Mouse (Mus musculus): ENCODE measurements around the gene Mettl25. TPM values are rescaled to one million over a fixed set of nuclear protein-coding genes. Genes with fewer than 3 reads are reported as not detected.

The Mettl25 gene
- polyA plus RNA-seq, 1 experiment: 6.0 TPM

- no peak overlapping the region for H3K27ac ChIP-seq (ENCODE audit: insufficient read depth, low read depth, low read length)
- no peak for TF ChIP-seq POLR2A (IDR thresholded peaks at IDR 0.05; ENCODE audit: low read depth, low read length)
- no peak for TF ChIP-seq CTCF (IDR thresholded peaks at IDR 0.05; ENCODE audit: extremely low read depth, insufficient read length, insufficient replicate concordance, low read depth, low read length)
- no peaks in the 10 kb centered on the region for H3K36me3 ChIP-seq (ENCODE audit: control insufficient read depth, insufficient read depth, low read length)
- H3K27me3 ChIP-seq (ENCODE audit: control insufficient read depth, insufficient read depth, low read length): no peaks in the 10 kb centered on the region
- H3K4me1 ChIP-seq (ENCODE audit: control insufficient read depth, insufficient read depth, insufficient read length, low read length): no peaks in the 10 kb centered on the region
- no peak overlapping the region for H3K4me3 ChIP-seq (ENCODE audit: low read depth, low read length)
- WGBS: 92% methylated on average over 17 of the region's 17 CpGs
Observed at GRCm38 (mm10) chr10:105788744-105789486, 52.3 kb downstream of the Mettl25 start.

GRCm38 (mm10) chr10:105783766-105784165 is 57.4 kb downstream of the Mettl25 start:
- Histone ChIP-seq H3K36me3 (ENCODE audit: control insufficient read depth, insufficient read depth, low read length) (no peaks in the 10 kb centered on the region), H3K4me1 (ENCODE audit: control insufficient read depth, insufficient read depth, insufficient read length, low read length) (no peaks in the 10 kb centered on the region), H3K27me3 (ENCODE audit: control insufficient read depth, insufficient read depth, low read length) (no peaks in the 10 kb centered on the region), H3K27ac (ENCODE audit: insufficient read depth, low read depth, low read length) (no peak overlapping the region), H3K4me3 (ENCODE audit: low read depth, low read length) (no peak overlapping the region)
- TF ChIP-seq POLR2A (IDR thresholded peaks at IDR 0.05; ENCODE audit: low read depth, low read length) (no peak), CTCF (IDR thresholded peaks at IDR 0.05; ENCODE audit: extremely low read depth, insufficient read length, insufficient replicate concordance, low read depth, low read length) (no peak)
- 80% methylated on average over 8 of the region's 8 CpGs for WGBS

DNA sequence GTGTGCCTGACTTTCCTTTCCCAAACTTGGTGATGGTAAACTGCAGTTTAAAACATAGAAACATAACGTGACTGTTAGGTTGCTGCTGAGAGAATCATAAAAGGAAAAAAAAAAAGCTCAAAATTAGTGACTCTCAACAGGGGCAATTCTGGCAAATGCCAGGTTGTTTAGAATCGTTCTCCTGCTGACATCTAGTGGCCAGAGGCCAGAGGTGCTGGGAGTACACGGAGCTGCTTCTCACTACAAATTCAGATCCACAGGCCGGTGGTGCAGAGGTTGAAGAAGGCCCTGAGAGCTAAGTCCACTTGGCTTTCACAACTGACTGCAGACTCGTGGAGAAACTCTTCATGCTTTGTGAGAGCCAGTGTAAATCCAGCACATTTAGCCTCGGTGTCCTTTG is 66.8 kb downstream of the Mettl25 start:
- H3K36me3 ChIP-seq (ENCODE audit: control insufficient read depth, insufficient read depth, low read length): no peaks in the 10 kb centered on the region
- TF ChIP-seq POLR2A (IDR thresholded peaks at IDR 0.05; ENCODE audit: low read depth, low read length) (no peak), CTCF (IDR thresholded peaks at IDR 0.05; ENCODE audit: extremely low read depth, insufficient read length, insufficient replicate concordance, low read depth, low read length) (peak; percentile 67; the same call in 1 of the 2 replicates)
- H3K27ac ChIP-seq (ENCODE audit: insufficient read depth, low read depth, low read length): no peak overlapping the region
- 13% methylated on average over 6 of the region's 6 CpGs for WGBS
- no peak overlapping the region for H3K4me3 ChIP-seq (ENCODE audit: low read depth, low read length)
- H3K4me1 ChIP-seq (ENCODE audit: control insufficient read depth, insufficient read depth, insufficient read length, low read length): no peaks in the 10 kb centered on the region
- H3K27me3 ChIP-seq (ENCODE audit: control insufficient read depth, insufficient read depth, low read length): no peaks in the 10 kb centered on the region

DNA sequence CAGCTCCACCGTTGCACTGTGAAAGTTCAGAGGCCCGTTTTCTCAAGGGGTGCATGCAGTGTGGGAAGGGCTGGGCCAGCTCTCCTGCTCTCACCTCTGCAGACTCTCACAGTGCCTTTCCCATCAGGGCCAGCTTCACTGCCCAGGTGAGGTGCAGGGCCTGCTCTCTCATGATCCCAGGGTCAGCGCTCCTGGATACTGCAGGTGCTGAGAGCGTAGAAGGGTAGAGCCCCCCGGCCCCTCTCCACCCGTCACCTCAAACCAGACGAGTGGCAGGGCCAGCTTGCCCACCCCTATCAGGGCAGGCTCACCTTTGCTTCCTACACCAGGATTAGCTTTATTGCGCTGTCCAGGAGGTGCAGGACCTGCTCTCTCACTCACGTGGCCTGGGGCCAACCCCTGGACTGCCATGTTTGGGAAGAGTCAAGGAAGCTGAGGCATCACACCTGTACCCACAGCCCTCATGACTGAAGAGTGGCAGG is 68.3 kb downstream of the Mettl25 start:
- H3K36me3 ChIP-seq (ENCODE audit: control insufficient read depth, insufficient read depth, low read length): no peaks in the 10 kb centered on the region
- H3K27ac ChIP-seq (ENCODE audit: insufficient read depth, low read depth, low read length): no peak overlapping the region
- 85% methylated on average over 9 of the region's 9 CpGs for WGBS
- no peak overlapping the region for H3K4me3 ChIP-seq (ENCODE audit: low read depth, low read length)
- no peaks in the 10 kb centered on the region for H3K4me1 ChIP-seq (ENCODE audit: control insufficient read depth, insufficient read depth, insufficient read length, low read length)
- TF ChIP-seq CTCF (IDR thresholded peaks at IDR 0.05; ENCODE audit: extremely low read depth, insufficient read length, insufficient replicate concordance, low read depth, low read length) (no peak), POLR2A (IDR thresholded peaks at IDR 0.05; ENCODE audit: low read depth, low read length) (no peak)
- H3K27me3 ChIP-seq (ENCODE audit: control insufficient read depth, insufficient read depth, low read length): no peaks in the 10 kb centered on the region

DNA sequence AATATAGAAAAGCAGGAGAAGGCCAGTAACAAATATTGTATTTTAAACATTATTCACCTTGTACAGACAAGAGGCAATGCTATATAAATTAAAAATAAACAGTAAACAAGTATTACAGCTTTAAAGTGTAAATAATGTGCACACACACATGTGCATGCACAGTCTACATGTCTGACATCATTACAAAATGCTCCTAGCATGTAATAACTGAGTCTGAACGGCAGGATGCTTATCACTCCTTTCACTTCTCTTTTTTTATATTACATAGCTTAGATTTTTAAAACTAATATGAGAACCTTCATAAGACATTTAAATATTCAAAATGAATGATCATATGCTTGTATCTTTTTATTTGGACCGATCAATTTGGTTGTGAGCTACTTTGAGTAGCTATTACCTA is 77.2 kb downstream of the Mettl25 start:
- peaks cover 1% of the 10 kb centered on the region; the same call in 1 of the 2 replicates for H3K36me3 ChIP-seq (ENCODE audit: control insufficient read depth, insufficient read depth, low read length)
- H3K4me1 ChIP-seq (ENCODE audit: control insufficient read depth, insufficient read depth, insufficient read length, low read length): peaks cover 3% of the 10 kb centered on the region; the same call in 1 of the 2 replicates
- no peak overlapping the region for H3K4me3 ChIP-seq (ENCODE audit: low read depth, low read length)
- no peak for TF ChIP-seq CTCF (IDR thresholded peaks at IDR 0.05; ENCODE audit: extremely low read depth, insufficient read length, insufficient replicate concordance, low read depth, low read length)
- no peak for TF ChIP-seq POLR2A (IDR thresholded peaks at IDR 0.05; ENCODE audit: low read depth, low read length)
- no peak overlapping the region for H3K27ac ChIP-seq (ENCODE audit: insufficient read depth, low read depth, low read length)
- WGBS: 75% methylated on average over 2 of the region's 2 CpGs
- no peaks in the 10 kb centered on the region for H3K27me3 ChIP-seq (ENCODE audit: control insufficient read depth, insufficient read depth, low read length)

- Histone ChIP-seq H3K27ac (ENCODE audit: insufficient read depth, low read depth, low read length) (no peak overlapping the region), H3K27me3 (ENCODE audit: control insufficient read depth, insufficient read depth, low read length) (no peaks in the 10 kb centered on the region), H3K4me1 (ENCODE audit: control insufficient read depth, insufficient read depth, insufficient read length, low read length) (peaks cover 3% of the 10 kb centered on the region; the same call in 1 of the 2 replicates), H3K36me3 (ENCODE audit: control insufficient read depth, insufficient read depth, low read length) (peaks cover 1% of the 10 kb centered on the region; the same call in 1 of the 2 replicates), H3K4me3 (ENCODE audit: low read depth, low read length) (no peak overlapping the region)
- TF ChIP-seq POLR2A (IDR thresholded peaks at IDR 0.05; ENCODE audit: low read depth, low read length): no peak
- TF ChIP-seq CTCF (IDR thresholded peaks at IDR 0.05; ENCODE audit: extremely low read depth, insufficient read length, insufficient replicate concordance, low read depth, low read length): no peak
- 39% methylated on average over 2 of the region's 2 CpGs for WGBS
Observed at GRCm38 (mm10) chr10:105760460-105760859, 80.7 kb downstream of the Mettl25 start.

DNA sequence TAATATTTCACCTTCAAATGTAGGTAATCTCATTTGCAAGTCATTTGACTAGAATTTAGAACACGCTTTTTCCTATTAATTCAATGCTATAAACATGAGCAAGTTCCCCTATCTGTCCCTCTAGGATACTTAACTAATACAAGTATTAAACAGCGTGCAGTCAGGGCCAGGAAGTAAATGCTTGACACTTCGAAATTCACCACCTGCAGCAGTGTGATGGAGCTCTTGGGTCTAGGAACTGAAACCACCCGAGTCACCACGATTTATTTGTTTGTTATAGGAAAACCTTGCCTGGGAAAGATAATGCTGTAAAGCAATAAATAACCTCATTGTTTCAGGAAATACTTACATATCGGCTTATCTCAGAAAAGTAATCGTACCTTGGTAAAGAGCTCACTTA is 81.1 kb downstream of the Mettl25 start:
- Histone ChIP-seq H3K27me3 (ENCODE audit: control insufficient read depth, insufficient read depth, low read length) (no peaks in the 10 kb centered on the region), H3K4me3 (ENCODE audit: low read depth, low read length) (no peak overlapping the region), H3K36me3 (ENCODE audit: control insufficient read depth, insufficient read depth, low read length) (peaks cover 1% of the 10 kb centered on the region; the same call in 1 of the 2 replicates), H3K4me1 (ENCODE audit: control insufficient read depth, insufficient read depth, insufficient read length, low read length) (peaks cover 3% of the 10 kb centered on the region; the same call in 1 of the 2 replicates), H3K27ac (ENCODE audit: insufficient read depth, low read depth, low read length) (no peak overlapping the region)
- TF ChIP-seq POLR2A (IDR thresholded peaks at IDR 0.05; ENCODE audit: low read depth, low read length) (no peak), CTCF (IDR thresholded peaks at IDR 0.05; ENCODE audit: extremely low read depth, insufficient read length, insufficient replicate concordance, low read depth, low read length) (no peak)
- WGBS: 18% methylated on average over 7 of the region's 7 CpGs
